Mouse (Mus musculus): ENCODE data around the gene Ispd. TPM values are rescaled to one million over a fixed set of nuclear protein-coding genes. Genes with fewer than 3 reads are reported as not detected.

Gene Ispd
- polyA plus RNA-seq, 1 experiment from 2014 or later = 1.9 TPM

DNA sequence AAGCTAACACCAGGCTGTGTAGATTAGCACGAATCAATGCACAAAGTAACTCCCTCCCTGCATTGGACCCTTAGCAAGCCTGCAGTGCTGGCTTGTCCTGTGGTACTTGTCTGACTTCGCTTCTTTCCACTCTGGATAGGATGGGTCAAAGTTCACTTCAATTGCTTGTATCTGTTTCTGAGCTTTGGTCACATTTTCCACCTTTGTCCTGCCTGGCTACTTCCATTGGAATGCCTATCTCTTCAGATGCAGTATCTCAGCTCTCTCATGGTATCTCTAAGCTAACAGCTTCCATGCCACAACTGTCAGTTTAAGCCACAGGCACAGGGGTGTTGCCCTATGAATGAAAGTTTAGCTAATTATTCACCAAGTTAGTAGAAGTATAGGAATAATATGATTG is 142.3 kb downstream of the Ispd start:
- H3K36me3 ChIP-seq (replicated peaks) = no peaks in the 10 kb centered on the region
- 61% methylated on average over 2 of the region's 2 CpGs for WGBS (ENCODE audit: insufficient replicate concordance)
- ATAC-seq (ENCODE audit: insufficient read depth) = no peak
- no peak overlapping the region for H3K4me3 ChIP-seq (replicated peaks)
- H3K27ac ChIP-seq (replicated peaks) = no peak overlapping the region
- no peak overlapping the region for H3K9ac ChIP-seq
- H3K9me3 ChIP-seq (replicated peaks) = no peaks in the 10 kb centered on the region
- no peaks in the 10 kb centered on the region for H3K27me3 ChIP-seq
- no peaks in the 10 kb centered on the region for H3K4me1 ChIP-seq (replicated peaks)
- H3K4me2 ChIP-seq = no peak overlapping the region

DNA sequence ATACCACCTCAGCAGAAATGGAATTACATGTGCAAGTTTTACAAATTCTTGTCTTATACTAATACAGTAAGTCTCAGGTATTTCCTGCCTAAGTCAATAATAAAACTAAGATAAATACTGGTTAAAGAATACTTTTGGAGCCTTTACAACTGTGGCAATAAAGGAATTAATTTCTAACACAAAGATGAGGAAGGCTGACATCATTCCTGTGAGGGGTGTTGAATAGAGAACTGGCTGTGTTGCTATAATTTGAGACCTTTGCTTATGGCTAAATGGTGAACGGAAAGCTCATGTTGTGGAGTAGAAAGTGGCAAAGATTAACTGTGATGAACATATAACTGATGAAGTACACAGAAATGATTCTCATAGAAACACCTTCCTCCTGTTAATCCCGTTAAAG is 149.7 kb downstream of the Ispd start:
- no peaks in the 10 kb centered on the region for H3K9me3 ChIP-seq (replicated peaks)
- peaks cover 7% of the 10 kb centered on the region; the same call in 1 of the 2 replicates for H3K4me1 ChIP-seq (replicated peaks)
- H3K27me3 ChIP-seq = no peaks in the 10 kb centered on the region
- no peaks in the 10 kb centered on the region for H3K36me3 ChIP-seq (replicated peaks)
- no peak overlapping the region for H3K9ac ChIP-seq
- no peak for ATAC-seq (ENCODE audit: insufficient read depth)
- H3K4me2 ChIP-seq = no peak overlapping the region
- H3K4me3 ChIP-seq (replicated peaks) = no peak overlapping the region
- WGBS (ENCODE audit: insufficient replicate concordance) = 76% methylated on average over 2 of the region's 2 CpGs
- no peak overlapping the region for H3K27ac ChIP-seq (replicated peaks)

- no peak for ATAC-seq (ENCODE audit: insufficient read depth)
- H3K9ac ChIP-seq = no peak overlapping the region
- no peak overlapping the region for H3K4me2 ChIP-seq
- no peaks in the 10 kb centered on the region for H3K36me3 ChIP-seq (replicated peaks)
- no peak overlapping the region for H3K4me3 ChIP-seq (replicated peaks)
- no peak overlapping the region for H3K27ac ChIP-seq (replicated peaks)
- no peaks in the 10 kb centered on the region for H3K27me3 ChIP-seq
- WGBS (ENCODE audit: insufficient replicate concordance) = 62% methylated on average over 4 of the region's 4 CpGs
- H3K4me1 ChIP-seq (replicated peaks) = peaks cover 7% of the 10 kb centered on the region; the same call in 1 of the 2 replicates
- H3K9me3 ChIP-seq (replicated peaks) = no peaks in the 10 kb centered on the region
These were observed 150.3 kb downstream of the Ispd start for GRCm38 (mm10) chr12:36531421-36532072.

DNA sequence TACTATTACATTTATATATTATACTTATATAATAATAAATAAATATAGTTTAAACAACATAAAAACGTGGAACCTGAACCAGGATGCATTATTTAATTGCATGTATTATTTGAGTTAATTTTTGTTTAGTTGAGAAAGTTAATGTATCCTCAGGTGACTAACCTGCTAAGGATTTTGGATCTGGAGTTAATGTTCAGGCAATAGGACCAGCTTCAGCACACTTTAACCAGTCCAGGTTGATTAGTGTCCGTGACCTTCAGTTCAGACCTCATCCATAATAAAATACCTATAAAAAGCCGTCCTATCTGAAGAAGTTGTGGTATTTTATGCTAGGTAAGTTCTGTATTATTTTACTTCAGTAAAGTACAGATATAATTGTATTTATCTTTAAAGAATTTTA is 151.3 kb downstream of the Ispd start:
- WGBS (ENCODE audit: insufficient replicate concordance) = 55% methylated on average over 3 of the region's 3 CpGs
- no peak for ATAC-seq (ENCODE audit: insufficient read depth)

DNA sequence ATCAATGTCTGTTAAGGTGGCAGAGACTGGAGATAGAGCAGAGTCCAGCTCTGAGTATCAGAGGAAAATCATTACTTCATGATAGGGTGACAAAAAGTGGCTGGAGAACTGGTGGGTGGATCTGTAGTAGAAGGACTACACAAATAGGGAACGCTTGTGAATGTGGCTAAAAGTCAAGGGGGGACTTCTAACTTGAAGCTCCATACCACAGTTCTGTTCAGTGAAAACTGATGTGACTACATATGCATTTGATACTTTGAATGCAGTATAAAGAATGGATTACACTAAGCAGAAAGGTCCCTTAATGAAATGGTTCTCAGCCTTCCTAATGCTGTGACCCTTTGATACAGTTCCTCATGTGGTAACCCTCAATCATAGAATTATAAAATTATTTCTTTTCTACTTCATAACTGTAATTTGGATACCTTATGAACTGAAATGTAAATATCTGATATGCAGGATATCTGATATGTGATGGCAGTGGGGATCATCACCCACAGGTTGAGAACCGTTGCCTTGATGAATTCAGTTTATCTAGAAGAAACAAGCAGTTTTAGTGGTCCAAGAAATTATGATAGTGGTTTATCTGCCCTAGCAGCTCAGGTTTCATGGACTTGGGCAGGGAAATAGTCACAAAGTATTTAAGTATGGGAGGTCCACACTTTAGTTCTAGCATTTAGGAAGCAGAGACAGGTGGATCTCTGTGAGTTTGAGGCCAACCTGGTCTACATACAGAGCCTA is 152.1 kb downstream of the Ispd start:
- Histone ChIP-seq H3K9ac (no peak overlapping the region), H3K27ac (replicated peaks) (no peak overlapping the region), H3K9me3 (replicated peaks) (no peaks in the 10 kb centered on the region), H3K4me1 (replicated peaks) (peaks cover 7% of the 10 kb centered on the region; the same call in 1 of the 2 replicates), H3K27me3 (no peaks in the 10 kb centered on the region), H3K4me2 (no peak overlapping the region), H3K4me3 (replicated peaks) (no peak overlapping the region), H3K36me3 (replicated peaks) (no peaks in the 10 kb centered on the region)
- peak; percentile 34; the same call in 1 of the 2 replicates for ATAC-seq (ENCODE audit: insufficient read depth)
- WGBS (ENCODE audit: insufficient replicate concordance) = 37% methylated on average over 2 of the region's 2 CpGs

More for the DNA sequence above, 151.3 kb downstream of the Ispd start:
- Histone ChIP-seq H3K27me3 (no peaks in the 10 kb centered on the region), H3K27ac (replicated peaks) (no peak overlapping the region), H3K9ac (no peak overlapping the region), H3K4me1 (replicated peaks) (peaks cover 7% of the 10 kb centered on the region; the same call in 1 of the 2 replicates), H3K9me3 (replicated peaks) (no peaks in the 10 kb centered on the region), H3K4me2 (no peak overlapping the region), H3K36me3 (replicated peaks) (no peaks in the 10 kb centered on the region), H3K4me3 (replicated peaks) (no peak overlapping the region)

DNA sequence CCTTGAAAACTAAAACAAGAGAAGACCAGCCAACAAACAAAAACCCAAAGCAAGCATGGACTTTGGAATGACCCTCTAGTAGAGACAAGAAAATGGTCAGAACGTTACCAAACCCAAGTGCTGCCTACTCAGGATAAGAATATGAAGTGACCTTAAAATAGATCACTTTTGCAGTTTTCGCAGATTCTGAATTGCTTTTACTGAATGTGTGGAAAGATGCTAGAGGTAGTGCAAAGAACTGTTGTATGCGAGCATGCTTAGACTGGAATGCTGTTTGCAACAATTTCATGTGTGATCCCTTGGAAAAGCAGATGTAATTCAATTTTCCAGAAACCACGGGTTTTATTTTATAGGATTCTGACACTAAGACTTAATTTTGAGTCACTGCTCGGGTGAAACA is 153.3 kb downstream of the Ispd start:
- Histone ChIP-seq H3K4me2 (no peak overlapping the region), H3K4me3 (replicated peaks) (no peak overlapping the region), H3K4me1 (replicated peaks) (peaks cover 7% of the 10 kb centered on the region; the same call in 1 of the 2 replicates), H3K27ac (replicated peaks) (no peak overlapping the region), H3K36me3 (replicated peaks) (no peaks in the 10 kb centered on the region), H3K27me3 (no peaks in the 10 kb centered on the region), H3K9me3 (replicated peaks) (no peaks in the 10 kb centered on the region), H3K9ac (no peak overlapping the region)
- no peak for ATAC-seq (ENCODE audit: insufficient read depth)
- 68% methylated on average over 5 of the region's 5 CpGs for WGBS (ENCODE audit: insufficient replicate concordance)

GRCm38 (mm10) chr12:36545318-36545717 is 164.1 kb downstream of the Ispd start:
- Histone ChIP-seq H3K27ac (replicated peaks) (no peak overlapping the region), H3K36me3 (replicated peaks) (no peaks in the 10 kb centered on the region), H3K27me3 (no peaks in the 10 kb centered on the region), H3K9ac (no peak overlapping the region), H3K4me3 (replicated peaks) (no peak overlapping the region), H3K4me2 (no peak overlapping the region), H3K4me1 (replicated peaks) (no peaks in the 10 kb centered on the region), H3K9me3 (replicated peaks) (no peaks in the 10 kb centered on the region)
- no peak for ATAC-seq (ENCODE audit: insufficient read depth)

DNA sequence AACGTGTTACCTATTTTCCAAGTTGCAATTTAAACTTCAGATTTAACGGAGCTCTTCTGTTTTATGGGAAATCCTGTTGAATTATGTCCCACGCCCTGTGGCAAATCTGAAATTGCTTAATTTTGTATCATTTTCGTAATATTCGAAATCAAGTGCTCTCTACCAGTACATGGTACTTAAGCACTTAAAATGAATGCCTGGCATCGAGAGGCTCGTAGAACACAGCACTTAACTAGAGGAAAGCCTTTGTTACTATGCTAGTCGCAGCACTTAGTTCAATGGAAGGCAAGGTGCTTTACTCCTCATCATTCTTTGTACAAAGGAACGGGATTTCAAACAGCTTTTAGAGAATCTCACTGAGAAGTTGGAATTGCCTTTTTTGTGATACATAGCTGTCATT is 168.2 kb downstream of the Ispd start:
- no peaks in the 10 kb centered on the region for H3K9me3 ChIP-seq (replicated peaks)
- H3K4me3 ChIP-seq (replicated peaks) = no peak overlapping the region
- 71% methylated on average over 9 of the region's 9 CpGs for WGBS (ENCODE audit: insufficient replicate concordance)
- no peaks in the 10 kb centered on the region for H3K4me1 ChIP-seq (replicated peaks)
- no peak for ATAC-seq (ENCODE audit: insufficient read depth)
- H3K4me2 ChIP-seq = no peak overlapping the region
- no peak overlapping the region for H3K9ac ChIP-seq
- no peaks in the 10 kb centered on the region for H3K27me3 ChIP-seq
- H3K27ac ChIP-seq (replicated peaks) = no peak overlapping the region
- H3K36me3 ChIP-seq (replicated peaks) = no peaks in the 10 kb centered on the region

GRCm38 (mm10) chr12:36554697-36555096 is 173.4 kb downstream of the Ispd start:
- ATAC-seq (ENCODE audit: insufficient read depth) = no peak
- 37% methylated on average over 1 of the region's 1 CpGs for WGBS (ENCODE audit: insufficient replicate concordance)
- Histone ChIP-seq H3K9ac (no peak overlapping the region), H3K4me2 (no peak overlapping the region), H3K36me3 (replicated peaks) (no peaks in the 10 kb centered on the region), H3K27me3 (no peaks in the 10 kb centered on the region), H3K4me1 (replicated peaks) (no peaks in the 10 kb centered on the region), H3K9me3 (replicated peaks) (no peaks in the 10 kb centered on the region), H3K27ac (replicated peaks) (no peak overlapping the region), H3K4me3 (replicated peaks) (no peak overlapping the region)

- H3K9ac ChIP-seq = no peak overlapping the region
- H3K4me3 ChIP-seq (replicated peaks) = no peak overlapping the region
- ATAC-seq (ENCODE audit: insufficient read depth) = no peak
- H3K9me3 ChIP-seq (replicated peaks) = no peaks in the 10 kb centered on the region
- WGBS (ENCODE audit: insufficient replicate concordance) = 61% methylated on average over 2 of the region's 2 CpGs
- H3K4me1 ChIP-seq (replicated peaks) = no peaks in the 10 kb centered on the region
- H3K36me3 ChIP-seq (replicated peaks) = no peaks in the 10 kb centered on the region
- no peak overlapping the region for H3K4me2 ChIP-seq
- no peaks in the 10 kb centered on the region for H3K27me3 ChIP-seq
- H3K27ac ChIP-seq (replicated peaks) = no peak overlapping the region
These were observed 182.9 kb downstream of the Ispd start for GRCm38 (mm10) chr12:36564146-36564545.

- Histone ChIP-seq H3K27ac (replicated peaks) (no peak overlapping the region), H3K4me1 (replicated peaks) (no peaks in the 10 kb centered on the region), H3K9ac (no peak overlapping the region), H3K36me3 (replicated peaks) (no peaks in the 10 kb centered on the region), H3K9me3 (replicated peaks) (no peaks in the 10 kb centered on the region), H3K4me3 (replicated peaks) (no peak overlapping the region), H3K27me3 (no peaks in the 10 kb centered on the region), H3K4me2 (no peak overlapping the region)
- ATAC-seq (ENCODE audit: insufficient read depth) = no peak
- 57% methylated on average over 1 of the region's 1 CpGs for WGBS (ENCODE audit: insufficient replicate concordance)
These were observed 185.7 kb downstream of the Ispd start for GRCm38 (mm10) chr12:36566974-36567373.
